Mouse (Mus musculus) liver, embryonic 14.5 days (tissue): ENCODE data around the gene Grik3. TPM values are rescaled to one million over a fixed set of nuclear protein-coding genes. Genes with fewer than 3 reads are reported as not detected.

Experiments
- ATAC-seq: fragments of 200-750 bp; cut with Nextera tagmentation; 2 replicates; pipeline ENCODE4 v1.8.0; 2017; ENCODE audit warnings: moderate number of reproducible peaks, mild to moderate bottlenecking, moderate library complexity; ENCODE audit not compliant: insufficient read depth
- DNase-seq, 3 experiments: peaks; one replicate each; pipeline ENCODE4 v3.0.0-alpha.2; 2012 to 2013; ENCODE audit warnings: low read depth in 3 of 3, low spot score in 3 of 3
- H3K27ac ChIP-seq: fragments of 300-500 bp; sonication (generic); 2 replicates; pipeline ENCODE4 v1.5.1; 2014; ENCODE audit warnings: moderate library complexity, mild to moderate bottlenecking, control low read depth, inconsistent platforms
- H3K27me3 ChIP-seq: fragments of 300-500 bp; sonication (generic); 2 replicates; pipeline ENCODE4 v1.6.1; 2014; ENCODE audit warnings: mild to moderate bottlenecking, low read length, moderate library complexity; ENCODE audit not compliant: control insufficient read depth, insufficient read depth
- H3K36me3 ChIP-seq: fragments of 300-500 bp; sonication (generic); replicated peaks from 2 replicates; pipeline ENCODE4 v1.6.1; 2014; ENCODE audit warnings: low read depth; ENCODE audit not compliant: control insufficient read depth, insufficient read depth
- H3K4me1 ChIP-seq, 2 experiments: fragments of 200-500 bp in 1 of 2; fragments of 300-500 bp in 1 of 2; sonication (generic) in 1 of 2; replicated peaks; 2 replicates each; pipeline ENCODE4 v1.6.1; 2012 to 2014; ENCODE audit warnings: antibody characterized with exemption in 1 of 2, inconsistent platforms in 1 of 2, low read length in 1 of 2; ENCODE audit not compliant: control insufficient read depth in 2 of 2, insufficient read depth in 2 of 2
- H3K4me2 ChIP-seq: fragments of 300-500 bp; sonication (generic); 2 replicates; pipeline ENCODE4 v1.6.1; 2014; ENCODE audit warnings: low read depth, mild to moderate bottlenecking, control low read depth, moderate library complexity
- H3K4me3 ChIP-seq, 2 experiments: fragments of 200-500 bp in 1 of 2; fragments of 300-500 bp in 1 of 2; sonication (generic) in 1 of 2; 2 replicates each; pipeline ENCODE4 v1.5.1; 2012 to 2014; ENCODE audit warnings: low read depth in 2 of 2, low read length in 2 of 2, mild to moderate bottlenecking in 2 of 2, control low read depth in 1 of 2, inconsistent platforms in 1 of 2, moderate library complexity in 1 of 2; ENCODE audit not compliant: insufficient read depth in 1 of 2
- H3K9ac ChIP-seq: fragments of 300-500 bp; sonication (generic); replicated peaks from 2 replicates; pipeline ENCODE4 v1.6.1; 2014; ENCODE audit warnings: mild to moderate bottlenecking, control low read depth, moderate library complexity
- H3K9me3 ChIP-seq: fragments of 300-500 bp; sonication (generic); 2 replicates; pipeline ENCODE4 v1.6.1; 2016; ENCODE audit warnings: low read length, mixed read lengths; ENCODE audit not compliant: control insufficient read depth
- CTCF ChIP-seq: IDR thresholded peaks from 2 replicates; pipeline ENCODE4 v1.5.1; 2016; ENCODE audit warnings: antibody characterized with exemption, low read depth, control low read depth
- EP300 ChIP-seq: IDR thresholded peaks from 2 replicates; pipeline ENCODE4 v1.6.1; 2016; ENCODE audit warnings: antibody characterized with exemption, low read depth
- WGBS: fragments of 180-500 bp; shearing (Covaris S2); extraction: QIAGEN DNeasy Blood & Tissue Kit; methylation state at CpG from one replicate; pipeline ENCODE4 v1.1.7; 2014; ENCODE audit not compliant: insufficient replicate concordance; 5-methylcytosine and 5-hydroxymethylcytosine counted together
- polyA plus RNA-seq, 2 experiments: library from polyadenylated mRNA; depleted of rRNA in 1 of 2; stranded (reverse) in 1 of 2; unstranded in 1 of 2; fragments of >200 nt; fragmentation: Nextera tagmentation in 1 of 2; extraction: Ambion mirVana in 1 of 2; gene quantifications; 2 replicates each; pipeline versions ENCODE4 v1.2.1 to v1.2.3; 2012 to 2014

Grik3 gene
- polyA plus RNA-seq, 2 experiments = under 0.01 to 0.01 TPM

DNA sequence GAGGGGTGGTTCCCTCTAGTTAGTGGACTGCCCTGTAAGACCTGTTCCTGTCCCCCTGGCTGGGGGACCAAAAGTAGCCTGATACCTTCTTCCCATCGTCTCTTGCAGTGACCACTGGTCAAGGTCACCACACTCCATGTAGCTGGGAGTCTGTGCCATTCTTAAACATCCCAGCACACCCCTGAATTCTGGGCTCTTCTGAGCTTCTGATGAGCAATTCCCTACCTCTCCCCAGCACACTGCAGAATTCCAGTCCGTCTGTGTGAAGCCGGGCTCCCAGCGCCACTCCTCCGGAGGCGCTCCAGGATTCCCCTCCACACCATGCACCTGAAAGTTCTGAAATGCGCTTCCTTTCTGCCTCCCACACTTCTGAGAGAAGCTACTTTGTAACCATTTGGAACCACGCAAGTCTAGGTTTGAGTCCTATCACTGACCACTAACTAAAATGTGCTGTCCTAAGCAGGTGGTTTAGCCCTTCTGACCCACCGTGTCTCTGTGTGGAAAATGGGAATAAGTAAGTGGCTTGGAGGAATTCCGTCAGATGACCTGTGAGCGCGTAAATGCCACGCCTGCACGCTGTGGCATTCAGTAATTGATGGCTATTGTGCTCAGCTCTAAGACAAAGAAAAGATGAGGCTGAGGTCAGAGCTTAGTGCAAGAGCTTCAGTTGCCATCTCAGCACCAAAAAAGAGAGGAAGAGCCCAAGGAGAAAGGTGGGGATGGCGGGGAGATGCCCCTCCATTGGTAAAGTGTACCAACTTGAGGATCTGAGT lies 237.8 kb downstream of the Grik3 start:
- Histone ChIP-seq H3K4me1 (no peaks in the 10 kb centered on the region), H3K4me2 (no peak overlapping the region), H3K27ac (no peak overlapping the region), H3K36me3 (no peaks in the 10 kb centered on the region), H3K9ac (no peak overlapping the region), H3K9me3 (no peaks in the 10 kb centered on the region), H3K4me3 (no peak overlapping the region), H3K27me3 (peaks cover 21% of the 10 kb centered on the region)
- 12% methylated on average over 15 of the region's 15 CpGs for WGBS
- DNase-seq (no peak), ATAC-seq (no peak)
- TF ChIP-seq CTCF (no peak), EP300 (no peak)

- Histone ChIP-seq H3K9ac (no peak overlapping the region), H3K36me3 (no peaks in the 10 kb centered on the region), H3K27me3 (peaks cover 21% of the 10 kb centered on the region), H3K4me2 (no peak overlapping the region), H3K9me3 (no peaks in the 10 kb centered on the region), H3K4me3 (no peak overlapping the region), H3K27ac (no peak overlapping the region), H3K4me1 (no peaks in the 10 kb centered on the region)
- no peak for ATAC-seq
- DNase-seq = no peak
- TF ChIP-seq EP300 (no peak), CTCF (no peak)
- 7% methylated on average over 38 of the region's 38 CpGs for WGBS
These were observed 239.1 kb downstream of the Grik3 start for GRCm38 (mm10) chr4:125729305-125730220.

DNA sequence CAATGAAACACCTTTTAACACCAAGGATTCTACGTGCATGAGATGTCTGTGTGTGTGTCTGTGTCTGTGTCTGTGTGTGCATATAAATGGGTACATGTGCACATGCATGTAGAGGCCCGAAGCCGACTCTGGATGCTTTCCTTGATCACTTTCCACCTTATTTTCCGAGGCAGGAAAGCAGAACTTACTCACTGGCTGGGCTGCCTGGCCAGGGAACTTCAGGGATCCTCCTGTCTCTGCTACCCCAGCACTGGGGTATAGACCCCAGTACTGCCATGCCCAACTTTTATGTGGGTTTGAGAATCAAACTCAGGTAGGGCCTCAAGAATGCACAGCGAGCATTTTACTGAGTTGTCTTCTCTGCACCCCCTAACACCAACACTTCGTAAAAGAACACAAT lies 240.3 kb downstream of the Grik3 start:
- Histone ChIP-seq H3K27ac (no peak overlapping the region), H3K4me2 (no peak overlapping the region), H3K9me3 (no peaks in the 10 kb centered on the region), H3K36me3 (no peaks in the 10 kb centered on the region), H3K4me1 (no peaks in the 10 kb centered on the region), H3K27me3 (peaks cover 21% of the 10 kb centered on the region), H3K4me3 (no peak overlapping the region), H3K9ac (no peak overlapping the region)
- ATAC-seq (no peak), DNase-seq (no peak)
- WGBS = 48% methylated on average over 6 of the region's 6 CpGs
- TF ChIP-seq EP300 (no peak), CTCF (no peak)

DNA sequence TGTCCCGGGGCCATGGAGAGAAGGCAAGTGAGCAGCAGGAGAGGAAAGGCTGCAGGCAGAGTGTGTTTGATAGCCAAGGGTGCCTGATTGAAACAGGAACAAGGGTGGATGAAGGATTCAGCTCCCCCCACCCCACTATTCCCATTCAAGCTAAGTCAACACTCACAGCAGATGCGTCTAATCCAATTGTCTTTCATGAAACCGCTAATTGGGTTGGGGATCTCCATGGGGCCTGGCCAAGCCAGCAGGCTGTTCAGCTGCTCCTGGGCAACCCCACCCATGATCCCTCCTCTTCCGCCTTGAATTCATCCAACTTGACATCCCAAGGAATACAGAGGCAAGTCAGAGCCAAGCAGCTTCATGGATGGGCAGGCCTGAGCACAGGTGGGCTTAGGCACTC lies 246.3 kb downstream of the Grik3 start:
- WGBS = 52% methylated on average over 4 of the region's 4 CpGs
- no peak overlapping the region for H3K4me3 ChIP-seq

GRCm38 (mm10) chr4:125738825-125739224 lies 248.3 kb downstream of the Grik3 start:
- Histone ChIP-seq H3K4me1 (no peaks in the 10 kb centered on the region), H3K4me3 (no peak overlapping the region), H3K36me3 (no peaks in the 10 kb centered on the region), H3K27ac (no peak overlapping the region), H3K9me3 (no peaks in the 10 kb centered on the region), H3K4me2 (no peak overlapping the region), H3K9ac (no peak overlapping the region), H3K27me3 (no peaks in the 10 kb centered on the region)
- ATAC-seq (no peak), DNase-seq (no peak)
- TF ChIP-seq CTCF (no peak), EP300 (no peak)
- WGBS = 75% methylated on average over 4 of the region's 4 CpGs

More for the DNA sequence above, 246.3 kb downstream of the Grik3 start:
- no peaks in the 10 kb centered on the region for H3K9me3 ChIP-seq
- no peaks in the 10 kb centered on the region for H3K27me3 ChIP-seq
- DNase-seq (no peak), ATAC-seq (no peak)
- H3K4me2 ChIP-seq = no peak overlapping the region
- TF ChIP-seq CTCF = no peak
- no peak for TF ChIP-seq EP300
- no peak overlapping the region for H3K9ac ChIP-seq
- no peak overlapping the region for H3K27ac ChIP-seq
- H3K4me1 ChIP-seq = no peaks in the 10 kb centered on the region
- no peaks in the 10 kb centered on the region for H3K36me3 ChIP-seq
